Mouse (Mus musculus): ENCODE data around the gene Nrp2. TPM values are rescaled to one million over a fixed set of nuclear protein-coding genes. Genes with fewer than 3 reads are reported as not detected.

The Nrp2 gene
- total RNA-seq, 4 experiments from 2014 or later, result 28.1 to 33.4 (median 29.6) TPM

DNA sequence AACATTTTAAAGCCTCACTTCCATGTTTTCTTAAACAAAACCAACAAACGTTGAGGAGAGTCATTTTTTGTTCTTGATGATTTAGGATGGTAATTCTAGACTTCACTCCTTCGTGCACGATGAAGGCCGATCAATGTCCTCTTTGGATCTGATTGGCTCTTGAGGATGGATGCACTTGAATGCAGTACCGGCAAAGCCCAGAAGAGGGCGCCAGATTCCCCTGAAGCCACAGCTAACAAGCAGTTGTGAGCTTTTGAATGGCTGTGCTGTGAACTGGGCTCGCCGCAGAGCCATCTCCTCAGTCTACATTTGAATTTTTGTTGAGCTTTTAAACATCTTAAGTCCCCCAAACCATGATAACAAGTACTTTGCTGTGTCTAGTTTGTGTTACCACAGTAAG, 19.4 kb downstream of the Nrp2 start:
- DNase-seq (ENCODE audit: low spot score in 2 of 2), result no peak

DNA sequence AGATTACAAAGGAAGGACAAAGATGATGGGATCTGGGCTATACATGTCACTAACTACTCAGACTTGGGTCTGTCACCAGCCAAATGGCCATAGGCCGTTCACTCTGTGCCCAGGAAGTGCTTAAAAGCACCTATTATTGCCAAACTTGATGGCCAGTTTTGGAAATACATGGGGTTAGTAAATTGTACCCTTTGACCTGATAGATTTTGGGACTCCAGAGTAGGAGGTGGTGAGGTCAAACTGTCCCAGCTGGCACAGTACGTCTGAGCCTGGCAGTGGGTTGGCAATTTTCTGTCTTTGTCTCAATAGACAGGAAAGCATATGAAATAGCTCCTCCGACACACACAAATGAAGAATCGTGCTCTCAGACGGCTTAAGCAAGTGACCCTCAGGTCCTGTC, 20.8 kb downstream of the Nrp2 start:
- no peak for DNase-seq (ENCODE audit: low spot score in 2 of 2)

GRCm38 (mm10) chr1:62724461-62725021, 21.5 kb downstream of the Nrp2 start:
- DNase-seq (ENCODE audit: low spot score in 2 of 2), result no peak

DNA sequence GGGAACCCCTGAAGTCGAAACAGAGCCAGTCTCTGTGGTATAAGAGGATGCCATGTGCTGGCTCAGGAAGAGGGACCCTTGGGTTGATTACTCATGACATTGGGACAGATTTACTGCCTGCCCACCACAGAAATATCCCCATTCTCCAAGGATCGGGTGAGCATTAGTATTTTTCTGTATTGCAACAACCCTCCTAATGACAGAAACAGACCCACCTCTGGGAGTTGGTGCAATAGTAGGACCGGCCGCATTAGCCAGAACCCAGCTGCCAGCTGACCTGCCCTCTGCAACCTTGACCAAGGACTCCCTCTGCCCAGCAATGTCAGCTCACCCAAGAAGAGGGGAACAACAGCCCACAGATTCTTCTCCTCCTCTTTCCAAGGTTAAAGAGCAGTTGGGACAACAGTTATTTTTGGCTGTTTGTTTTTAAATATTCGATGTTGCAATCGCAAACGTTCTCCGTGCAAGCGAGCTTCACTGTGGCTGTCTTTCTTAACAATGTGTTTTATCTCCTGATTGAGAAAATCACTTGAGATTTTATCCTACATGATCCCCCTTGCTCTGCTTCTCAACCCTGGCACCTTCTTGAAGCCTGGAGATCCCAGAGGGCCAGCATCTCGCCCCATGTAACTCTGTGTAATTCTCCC, 22.1 kb downstream of the Nrp2 start:
- no peak for DNase-seq (ENCODE audit: low spot score in 2 of 2)

DNA sequence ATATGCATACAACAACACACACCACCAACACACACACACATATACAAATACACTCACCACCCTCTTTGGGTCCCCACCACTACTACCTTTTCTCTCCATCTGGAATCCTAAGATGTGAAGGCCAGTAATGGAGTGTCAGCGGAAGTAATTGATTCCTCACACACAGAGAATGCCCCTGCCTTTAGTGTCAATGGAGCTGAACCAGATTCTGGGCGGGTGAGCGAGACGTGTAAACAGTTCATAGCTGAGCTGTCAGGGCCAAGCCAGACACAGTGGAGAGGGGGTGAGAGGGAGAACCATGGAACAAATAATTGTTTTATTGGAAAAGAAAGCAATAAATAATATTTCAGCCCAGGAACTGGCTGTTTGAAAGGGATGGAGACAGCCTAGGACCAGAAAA, 24.1 kb downstream of the Nrp2 start:
- DNase-seq (ENCODE audit: low spot score in 2 of 2), result no peak

DNA sequence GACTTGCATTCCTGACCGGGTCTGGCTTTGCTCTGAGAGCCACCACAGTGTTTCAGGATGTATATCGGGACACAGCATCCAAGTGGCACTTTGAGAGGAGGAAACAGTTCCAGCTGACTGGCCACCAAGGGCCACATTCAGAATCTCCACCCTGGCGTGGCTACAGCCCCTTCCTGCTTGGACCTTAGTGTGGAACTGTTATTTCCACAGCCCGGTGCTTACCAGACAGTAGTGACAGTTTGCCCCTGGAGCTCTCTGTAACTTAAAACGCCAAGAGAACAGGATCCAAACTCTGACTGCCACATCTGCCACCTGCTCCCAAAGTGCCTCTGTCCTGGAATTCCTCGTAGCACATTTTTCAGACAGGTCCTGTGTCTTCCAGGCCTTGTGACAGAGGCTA, 25.3 kb downstream of the Nrp2 start:
- no peak for DNase-seq (ENCODE audit: low spot score in 2 of 2)

- no peak for DNase-seq (ENCODE audit: low spot score in 2 of 2)
Measured at GRCm38 (mm10) chr1:62728926-62729325, 25.8 kb downstream of the Nrp2 start.

DNA sequence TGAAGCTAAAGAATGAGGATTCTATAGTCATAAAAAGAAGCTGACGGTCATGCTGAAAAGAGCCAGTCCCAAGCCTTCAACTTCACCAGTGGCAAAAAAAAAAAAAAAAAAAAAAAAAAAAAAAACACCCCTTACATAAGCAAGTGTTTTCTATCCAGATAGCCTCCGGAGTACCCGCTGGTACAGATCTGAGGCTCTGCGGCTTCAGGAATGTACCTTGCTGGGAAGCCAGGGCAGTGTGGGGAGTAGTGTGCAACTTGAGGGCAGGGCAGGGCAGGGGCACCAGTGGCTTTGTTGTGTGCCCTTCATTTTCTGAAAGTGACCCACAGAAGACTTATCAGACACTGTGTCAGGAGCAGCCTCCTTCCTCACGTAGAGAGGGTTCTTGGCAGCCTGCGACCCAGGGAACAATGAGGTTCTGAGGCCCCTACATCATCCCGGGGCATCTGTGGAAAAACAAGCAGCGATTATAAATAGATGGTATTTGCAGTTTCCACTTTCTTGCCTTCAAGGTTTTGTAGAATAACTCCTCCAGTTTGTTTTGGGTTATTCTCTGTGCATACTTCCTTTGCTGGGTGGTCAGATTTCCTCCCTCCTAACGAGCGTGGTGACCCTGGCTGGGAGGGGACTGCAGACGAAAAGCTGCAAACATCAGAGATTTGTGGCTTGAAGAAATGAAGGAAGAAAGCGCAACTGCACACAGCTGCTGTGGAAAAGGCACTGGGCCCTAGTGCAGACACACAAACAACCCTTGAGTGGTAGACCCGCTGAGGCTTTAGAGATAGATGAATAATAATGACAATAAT, 26.5 kb downstream of the Nrp2 start:
- no peak for DNase-seq (ENCODE audit: low spot score in 2 of 2)

DNA sequence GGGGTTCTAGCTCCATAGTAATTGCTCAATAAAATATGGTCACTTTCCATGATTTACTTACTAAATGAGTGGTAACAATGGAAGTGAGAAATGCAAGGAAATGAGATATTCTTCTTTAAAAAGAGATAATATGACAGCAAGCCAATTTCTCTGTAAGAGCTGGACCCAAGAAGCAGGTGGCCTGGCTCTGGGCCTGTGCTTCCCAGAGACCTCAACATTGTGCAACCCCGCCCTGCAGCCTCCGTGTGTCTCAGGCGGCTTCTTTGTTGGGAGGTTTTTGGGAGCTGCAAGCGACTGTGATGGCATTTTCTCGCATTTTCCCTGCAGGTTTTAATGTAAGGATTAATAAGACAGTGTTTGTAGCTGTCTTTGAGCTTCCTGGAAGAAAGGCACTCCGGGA, 29.0 kb downstream of the Nrp2 start:
- no peak for DNase-seq (ENCODE audit: low spot score in 2 of 2)

DNA sequence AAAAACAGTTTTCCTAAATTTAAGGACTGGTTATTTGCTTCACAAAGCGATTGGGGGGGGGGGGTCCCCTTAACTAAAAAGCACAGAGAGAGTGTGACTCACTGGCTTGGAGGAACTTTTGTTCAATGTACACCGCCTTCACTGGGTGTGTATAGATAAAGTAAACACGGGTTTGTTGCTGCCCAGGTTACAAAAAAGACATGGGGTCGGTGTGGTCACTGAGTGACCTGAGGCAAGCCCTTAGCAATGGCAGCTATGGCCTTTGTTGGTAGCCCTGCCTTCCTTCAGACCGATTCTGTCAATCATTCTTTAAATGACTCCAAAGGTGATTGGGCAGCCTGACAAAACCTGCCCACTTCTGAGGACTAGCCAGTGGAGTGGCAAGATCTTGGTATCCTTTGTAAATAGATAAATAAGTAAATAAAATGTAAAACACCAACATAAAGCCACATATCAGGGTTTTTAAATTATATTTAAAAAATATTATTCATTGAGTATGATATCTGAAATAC, 31.4 kb downstream of the Nrp2 start:
- DNase-seq (ENCODE audit: low spot score in 2 of 2), result no peak

- no peak for DNase-seq (ENCODE audit: low spot score in 2 of 2)
Measured at GRCm38 (mm10) chr1:62734980-62735379, 31.9 kb downstream of the Nrp2 start.

DNA sequence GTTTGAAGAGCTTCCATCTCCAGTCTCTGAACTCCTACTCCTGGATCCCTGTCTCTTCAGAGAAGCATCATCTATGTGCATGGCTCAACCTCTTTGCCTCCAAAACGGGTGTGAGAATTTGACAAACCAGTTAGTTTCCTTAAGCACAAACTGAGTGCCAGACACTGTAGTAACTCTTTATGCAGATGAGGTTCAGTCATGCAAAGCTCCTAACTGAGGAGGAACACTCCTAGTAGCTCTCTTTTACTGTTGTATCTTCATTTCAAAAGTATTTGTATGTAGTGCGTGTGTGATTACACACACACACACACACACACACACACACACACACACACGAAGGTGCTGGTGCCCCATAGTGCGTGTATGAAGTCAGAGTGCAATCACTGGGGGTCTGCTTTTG, 32.8 kb downstream of the Nrp2 start:
- no peak for DNase-seq (ENCODE audit: low spot score in 2 of 2)

DNA sequence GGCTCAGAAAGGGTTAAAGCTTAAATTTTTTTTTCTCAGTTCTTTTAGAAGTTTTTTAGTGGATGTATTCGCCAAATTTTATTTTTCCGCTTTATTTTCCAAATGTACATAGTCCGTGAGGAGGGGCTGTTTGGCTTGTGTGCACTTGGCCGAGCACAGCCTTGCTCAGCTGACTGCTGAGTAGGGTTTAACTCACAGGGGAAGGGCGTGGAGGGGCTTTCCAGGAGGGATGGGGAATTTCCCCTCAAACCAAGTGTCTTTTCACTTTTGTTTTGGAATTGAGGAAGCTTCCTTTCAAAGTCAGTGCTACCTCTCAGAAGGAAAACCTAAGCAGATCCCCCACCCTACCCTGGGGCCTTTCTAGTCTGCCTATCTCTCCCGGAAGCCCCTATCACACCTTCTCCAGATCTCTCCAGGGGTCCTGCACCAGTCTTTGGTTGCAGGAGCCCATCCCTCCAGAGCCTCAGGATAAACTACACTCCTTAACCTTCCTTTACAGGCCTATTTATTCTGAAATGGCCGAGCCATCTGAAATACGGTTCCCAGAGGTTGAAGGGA, 33.4 kb downstream of the Nrp2 start:
- no peak for DNase-seq (ENCODE audit: low spot score in 2 of 2)

GRCm38 (mm10) chr1:62738165-62738564, 35.1 kb downstream of the Nrp2 start:
- DNase-seq (ENCODE audit: low spot score in 2 of 2), result no peak

DNA sequence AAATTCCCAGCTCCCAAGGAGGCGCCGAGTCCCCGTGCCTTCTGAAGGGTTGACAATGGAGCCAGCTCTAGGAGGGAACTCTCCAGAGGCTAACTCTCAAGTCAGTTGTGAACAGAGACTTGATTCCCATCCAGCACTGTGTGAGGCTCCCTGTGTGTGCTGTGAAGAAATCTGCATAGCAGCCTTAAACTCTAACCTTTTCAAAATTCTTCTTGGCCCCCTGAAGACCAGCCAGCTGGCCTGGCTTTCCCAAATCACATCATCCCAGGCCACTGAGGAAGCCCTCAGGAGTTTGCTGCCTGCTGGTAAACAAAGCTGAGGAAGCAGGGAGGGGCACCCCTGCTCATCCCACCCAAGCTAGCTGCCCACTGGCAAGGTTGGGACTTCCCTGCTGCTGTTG, 39.0 kb downstream of the Nrp2 start:
- no peak for DNase-seq (ENCODE audit: low spot score in 2 of 2)

- DNase-seq (ENCODE audit: low spot score in 2 of 2), result no peak
Measured at GRCm38 (mm10) chr1:62743064-62743694, 40.1 kb downstream of the Nrp2 start.

DNA sequence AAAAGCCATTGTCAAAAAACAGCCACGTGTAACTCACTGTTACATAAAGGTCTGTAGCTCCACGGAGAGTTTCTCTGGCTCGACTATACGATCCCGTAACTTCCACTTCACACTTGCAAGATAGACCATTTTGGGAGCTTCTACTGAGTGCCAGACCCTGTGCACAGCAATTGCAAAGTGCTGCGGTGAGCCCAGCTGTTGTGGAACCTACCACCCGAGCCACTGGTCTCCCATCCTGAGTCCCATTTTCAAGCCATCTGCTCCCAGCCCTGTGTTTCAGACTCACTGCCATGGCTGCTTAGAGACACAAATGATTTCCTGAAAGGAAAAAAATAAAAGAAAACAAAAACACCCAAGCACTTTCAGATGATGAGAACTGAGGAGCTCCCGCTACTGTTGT, 42.8 kb downstream of the Nrp2 start:
- DNase-seq (ENCODE audit: low spot score in 2 of 2), result peak in 1 of 2 experiments; percentile 44

GRCm38 (mm10) chr1:62747421-62748111, 44.5 kb downstream of the Nrp2 start:
- DNase-seq (ENCODE audit: low spot score in 2 of 2), result peak in 1 of 2 experiments; percentile 37

DNA sequence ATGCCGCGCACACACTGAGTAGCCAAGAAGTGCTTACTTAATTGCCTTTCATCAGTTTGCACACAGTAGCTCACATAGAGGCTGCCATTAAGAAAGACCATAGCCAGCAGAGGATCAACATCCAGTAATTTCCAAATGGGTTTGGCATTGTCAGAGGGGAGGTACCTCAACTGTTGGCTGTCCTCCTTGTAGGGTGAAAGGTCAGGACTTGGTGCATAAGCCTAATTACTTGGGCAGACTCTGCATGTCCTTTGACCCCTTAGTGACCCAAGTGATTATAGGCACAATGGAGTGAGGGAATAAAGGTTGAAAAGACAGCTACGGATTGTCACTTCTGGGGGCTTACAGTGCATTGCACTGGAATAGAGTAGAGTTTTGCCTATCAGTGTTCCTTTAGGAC, 45.3 kb downstream of the Nrp2 start:
- DNase-seq (ENCODE audit: low spot score in 2 of 2), result no peak

- DNase-seq (ENCODE audit: low spot score in 2 of 2), result peak in 1 of 2 experiments; percentile 81
Measured at GRCm38 (mm10) chr1:62749716-62750115, 46.6 kb downstream of the Nrp2 start.

- peak in 1 of 2 experiments; percentile 61 for DNase-seq (ENCODE audit: low spot score in 2 of 2)
Measured at GRCm38 (mm10) chr1:62750408-62751008, 47.4 kb downstream of the Nrp2 start.

All from left cerebral cortex, adult 8-10 months (tissue).